Mouse (Mus musculus) kidney, adult 18-20 months (tissue): ENCODE data around the gene 4932438A13Rik.

ENCODE experiments used
- DNase-seq: peaks from one replicate; pipeline ENCODE4 v3.0.0; 2021

The 4932438A13Rik gene

GRCm38 (mm10) chr3:36941572-36941971, 78.7 kb downstream of the 4932438A13Rik start:
- DNase-seq: no peak

- no peak for DNase-seq
Measured at GRCm38 (mm10) chr3:36942108-36942507, 79.2 kb downstream of the 4932438A13Rik start.

GRCm38 (mm10) chr3:36943706-36944105, 80.8 kb downstream of the 4932438A13Rik start:
- DNase-seq: no peak

- no peak for DNase-seq
Measured at GRCm38 (mm10) chr3:37037979-37038378, 175.1 kb downstream of the 4932438A13Rik start.

GRCm38 (mm10) chr3:37039811-37040210, 176.9 kb downstream of the 4932438A13Rik start:
- peak; percentile 9 for DNase-seq

- DNase-seq: no peak
Measured at GRCm38 (mm10) chr3:37051491-37051890, 188.6 kb downstream of the 4932438A13Rik start.

GRCm38 (mm10) chr3:37063406-37063805, 200.5 kb downstream of the 4932438A13Rik start, which contains the start of gene Adad1:
Adad1 (plus strand) TSS chr3:37063527.
- DNase-seq: no peak

GRCm38 (mm10) chr3:37073211-37073610, 210.3 kb downstream of the 4932438A13Rik start:
- DNase-seq: peak; percentile 67

GRCm38 (mm10) chr3:37084860-37085259, 222.0 kb downstream of the 4932438A13Rik start:
- no peak for DNase-seq

GRCm38 (mm10) chr3:37090721-37091120, 227.8 kb downstream of the 4932438A13Rik start:
- DNase-seq: no peak
